Mouse (Mus musculus) forebrain, postnatal 0 days (tissue): Measurements from ENCODE around the gene Dzip1. TPM values are rescaled to one million over a fixed set of nuclear protein-coding genes. Genes with fewer than 3 reads are reported as not detected.

Experiments
- ATAC-seq: fragments of 200-750 bp; cut with Nextera tagmentation; 2 replicates; pipeline ENCODE4 v1.8.0; 2017; ENCODE audit warnings: mild to moderate bottlenecking, moderate library complexity
- DNase-seq: peaks from one replicate; pipeline ENCODE4 v3.0.0-alpha.2; 2015
- H3K27ac ChIP-seq: fragments of 300-500 bp; sonication (generic); 2 replicates; pipeline ENCODE4 v1.5.1; 2014; ENCODE audit warnings: low read depth, mild to moderate bottlenecking, antibody characterized with exemption, low read length, moderate library complexity, mixed read lengths
- H3K27me3 ChIP-seq: fragments of 300-500 bp; sonication (generic); 2 replicates; pipeline ENCODE4 v1.6.1; 2014; ENCODE audit warnings: mild to moderate bottlenecking, low read length, mixed read lengths; ENCODE audit not compliant: insufficient read depth
- H3K36me3 ChIP-seq: fragments of 300-500 bp; sonication (generic); 2 replicates; pipeline ENCODE4 v1.6.1; 2014; ENCODE audit warnings: mild to moderate bottlenecking, moderate library complexity; ENCODE audit not compliant: insufficient read depth
- H3K4me1 ChIP-seq: fragments of 300-500 bp; sonication (generic); 2 replicates; pipeline ENCODE4 v1.6.1; 2014; ENCODE audit warnings: antibody characterized with exemption; ENCODE audit not compliant: insufficient read depth
- H3K4me2 ChIP-seq: fragments of 300-500 bp; sonication (generic); 2 replicates; pipeline ENCODE4 v1.6.1; 2014; ENCODE audit warnings: low read depth, mild to moderate bottlenecking, moderate library complexity
- H3K4me3 ChIP-seq: fragments of 300-500 bp; sonication (generic); 2 replicates; pipeline ENCODE4 v1.5.1; 2014; ENCODE audit warnings: low read depth, low read length, mixed read lengths
- H3K9ac ChIP-seq: fragments of 300-500 bp; sonication (generic); 2 replicates; pipeline ENCODE4 v1.6.1; 2014; ENCODE audit warnings: mild to moderate bottlenecking
- H3K9me3 ChIP-seq: fragments of 300-500 bp; sonication (generic); 2 replicates; pipeline ENCODE4 v1.6.1; 2016; ENCODE audit warnings: low read length
- CTCF ChIP-seq: sonication (generic); IDR thresholded peaks from 2 replicates; pipeline ENCODE4 v1.5.1; 2016; ENCODE audit warnings: antibody characterized with exemption, control low read depth, low read depth
- WGBS: fragments of 180-500 bp; shearing (Covaris S2); extraction: QIAGEN DNeasy Blood & Tissue Kit; methylation state at CpG from one replicate; pipeline ENCODE4 v1.1.7; 2014; 5-methylcytosine and 5-hydroxymethylcytosine counted together
- polyA plus RNA-seq: library from polyadenylated mRNA; unstranded; fragments of >200 nt; fragmentation: Nextera tagmentation; extraction: Ambion mirVana; gene quantifications from 2 replicates; pipeline ENCODE4 v1.2.1, GENCODE M21; 2015
- total RNA-seq: library from RNA; depleted of rRNA; stranded (reverse); fragments of >200 nt; gene quantifications from 2 replicates; pipeline ENCODE4 v1.2.3, GENCODE M21; 2014

Gene Dzip1
- total and polyA plus RNA-seq, 2 experiments from 2014 or later, result 48.2 to 205 TPM

DNA sequence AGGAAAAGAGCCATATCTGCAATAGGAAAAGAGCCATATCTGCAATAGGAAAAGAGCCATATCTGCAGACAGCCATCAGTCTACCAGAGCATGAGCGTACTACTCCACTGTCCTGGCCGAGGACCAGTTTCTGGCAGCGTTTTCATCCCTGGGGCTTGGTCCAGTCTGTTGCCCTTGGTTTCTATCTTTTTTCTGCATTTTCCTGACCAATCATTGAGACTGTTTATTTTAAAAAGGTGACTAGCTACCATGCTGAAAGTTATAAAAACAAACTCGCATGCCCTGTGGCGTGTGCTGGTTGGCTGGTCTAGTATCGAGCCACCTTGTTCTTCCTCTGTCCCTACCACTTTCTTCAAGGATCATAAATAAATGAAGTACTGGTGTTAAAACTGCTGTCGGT lies 30.0 kb downstream of the Dzip1 start:
- Histone ChIP-seq H3K4me1 (no peaks in the 10 kb centered on the region), H3K9me3 (no peaks in the 10 kb centered on the region), H3K27me3 (no peaks in the 10 kb centered on the region), H3K36me3 (peaks cover 59% of the 10 kb centered on the region), H3K27ac (no peak overlapping the region), H3K4me2 (no peak overlapping the region), H3K4me3 (no peak overlapping the region), H3K9ac (no peak overlapping the region)
- ATAC-seq (no peak), DNase-seq (no peak)
- 89% methylated on average over 7 of the region's 7 CpGs for WGBS
- TF ChIP-seq CTCF, result no peak

DNA sequence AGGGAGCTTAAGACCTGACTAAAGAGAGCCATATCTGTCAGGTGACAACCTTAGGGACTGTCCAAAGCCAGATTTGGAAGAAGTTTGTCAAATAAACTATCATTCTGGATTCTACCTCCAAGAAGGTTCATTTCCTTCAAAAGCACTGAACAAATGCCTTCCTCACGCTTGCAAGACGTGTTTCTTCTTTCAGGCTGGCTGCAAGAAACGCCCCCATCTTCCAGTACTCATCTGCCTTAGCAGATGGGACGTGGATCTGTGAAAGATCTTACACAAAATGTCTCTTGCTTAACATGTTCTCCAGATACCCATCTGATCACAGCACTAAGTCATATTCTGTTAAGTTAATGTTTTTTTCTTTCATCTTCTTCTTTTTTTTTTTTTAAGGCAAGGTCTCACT lies 35.2 kb downstream of the Dzip1 start:
- H3K27ac ChIP-seq, result no peak overlapping the region
- H3K9me3 ChIP-seq, result no peaks in the 10 kb centered on the region
- no peaks in the 10 kb centered on the region for H3K4me1 ChIP-seq
- peaks cover 72% of the 10 kb centered on the region for H3K36me3 ChIP-seq
- 78% methylated on average over 4 of the region's 4 CpGs for WGBS
- no peaks in the 10 kb centered on the region for H3K27me3 ChIP-seq
- no peak overlapping the region for H3K4me2 ChIP-seq
- H3K9ac ChIP-seq, result no peak overlapping the region
- H3K4me3 ChIP-seq, result no peak overlapping the region
- peak; percentile 52 for DNase-seq
- peak; percentile 45; the same call in 1 of the 2 replicates for ATAC-seq
- no peak for TF ChIP-seq CTCF

DNA sequence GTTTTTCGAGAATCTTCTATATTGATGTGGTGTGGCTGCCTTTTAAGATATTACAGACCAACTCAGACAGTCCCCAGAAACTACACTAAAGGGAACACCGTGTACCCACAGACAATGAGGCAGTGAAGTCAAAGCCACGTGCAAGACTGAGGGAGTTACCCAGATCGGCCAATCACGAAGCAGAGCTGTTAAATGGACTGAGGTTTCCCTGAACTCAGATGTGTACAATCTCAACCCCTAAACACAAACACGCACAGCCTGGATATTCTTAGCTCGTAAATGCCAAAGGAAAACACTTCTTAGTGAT lies 41.1 kb downstream of the Dzip1 start:
- Histone ChIP-seq H3K36me3 (peaks cover 76% of the 10 kb centered on the region), H3K4me2 (no peak overlapping the region), H3K4me3 (no peak overlapping the region), H3K9ac (no peak overlapping the region), H3K9me3 (no peaks in the 10 kb centered on the region), H3K27ac (no peak overlapping the region), H3K4me1 (no peaks in the 10 kb centered on the region), H3K27me3 (no peaks in the 10 kb centered on the region)
- 74% methylated on average over 7 of the region's 7 CpGs for WGBS
- ATAC-seq (peak; percentile 48; the same call in 1 of the 2 replicates), DNase-seq (no peak)
- no peak for TF ChIP-seq CTCF

- Histone ChIP-seq H3K36me3 (peaks cover 76% of the 10 kb centered on the region), H3K9ac (no peak overlapping the region), H3K9me3 (no peaks in the 10 kb centered on the region), H3K4me2 (no peak overlapping the region), H3K4me1 (no peaks in the 10 kb centered on the region), H3K27me3 (no peaks in the 10 kb centered on the region), H3K4me3 (no peak overlapping the region), H3K27ac (no peak overlapping the region)
- 79% methylated on average over 18 of the region's 18 CpGs for WGBS
- TF ChIP-seq CTCF, result no peak
- DNase-seq, result no peak
- ATAC-seq, result no peak
These were observed 41.7 kb downstream of the Dzip1 start for GRCm38 (mm10) chr14:118883344-118884249.

DNA sequence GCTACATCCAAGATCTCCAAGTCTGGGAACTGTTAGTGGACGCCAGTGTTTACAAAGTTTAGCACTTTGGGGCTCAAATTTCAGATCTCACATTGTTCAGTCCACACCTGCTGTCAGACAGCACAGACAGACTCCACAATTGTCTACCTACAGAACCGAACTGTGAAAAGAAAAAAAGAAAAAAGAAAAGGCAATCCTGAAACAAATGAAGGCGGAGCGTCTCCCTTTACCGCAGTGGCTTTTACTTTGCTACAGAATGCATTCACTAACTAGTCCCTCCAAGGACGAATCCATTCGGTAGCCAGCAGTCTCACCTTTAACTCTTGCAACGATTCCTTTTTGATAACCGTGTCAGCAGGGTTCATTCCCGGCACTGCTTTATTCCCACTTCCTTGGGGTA lies 44.6 kb downstream of the Dzip1 start:
- no peak overlapping the region for H3K27ac ChIP-seq
- no peaks in the 10 kb centered on the region for H3K27me3 ChIP-seq
- DNase-seq (no peak), ATAC-seq (no peak)
- H3K4me2 ChIP-seq, result no peak overlapping the region
- no peaks in the 10 kb centered on the region for H3K9me3 ChIP-seq
- H3K4me3 ChIP-seq, result no peak overlapping the region
- WGBS, result 67% methylated on average over 10 of the region's 10 CpGs
- peaks cover 70% of the 10 kb centered on the region for H3K36me3 ChIP-seq
- no peaks in the 10 kb centered on the region for H3K4me1 ChIP-seq
- H3K9ac ChIP-seq, result no peak overlapping the region
- no peak for TF ChIP-seq CTCF

- H3K4me1 ChIP-seq, result no peaks in the 10 kb centered on the region
- H3K36me3 ChIP-seq, result peaks cover 73% of the 10 kb centered on the region
- H3K27ac ChIP-seq, result no peak overlapping the region
- no peaks in the 10 kb centered on the region for H3K9me3 ChIP-seq
- WGBS, result 87% methylated on average over 11 of the region's 11 CpGs
- no peak overlapping the region for H3K4me2 ChIP-seq
- DNase-seq (no peak), ATAC-seq (no peak)
- H3K27me3 ChIP-seq, result no peaks in the 10 kb centered on the region
- no peak overlapping the region for H3K4me3 ChIP-seq
- TF ChIP-seq CTCF, result no peak
- H3K9ac ChIP-seq, result no peak overlapping the region
These were observed 46.8 kb downstream of the Dzip1 start for GRCm38 (mm10) chr14:118878346-118878910.

DNA sequence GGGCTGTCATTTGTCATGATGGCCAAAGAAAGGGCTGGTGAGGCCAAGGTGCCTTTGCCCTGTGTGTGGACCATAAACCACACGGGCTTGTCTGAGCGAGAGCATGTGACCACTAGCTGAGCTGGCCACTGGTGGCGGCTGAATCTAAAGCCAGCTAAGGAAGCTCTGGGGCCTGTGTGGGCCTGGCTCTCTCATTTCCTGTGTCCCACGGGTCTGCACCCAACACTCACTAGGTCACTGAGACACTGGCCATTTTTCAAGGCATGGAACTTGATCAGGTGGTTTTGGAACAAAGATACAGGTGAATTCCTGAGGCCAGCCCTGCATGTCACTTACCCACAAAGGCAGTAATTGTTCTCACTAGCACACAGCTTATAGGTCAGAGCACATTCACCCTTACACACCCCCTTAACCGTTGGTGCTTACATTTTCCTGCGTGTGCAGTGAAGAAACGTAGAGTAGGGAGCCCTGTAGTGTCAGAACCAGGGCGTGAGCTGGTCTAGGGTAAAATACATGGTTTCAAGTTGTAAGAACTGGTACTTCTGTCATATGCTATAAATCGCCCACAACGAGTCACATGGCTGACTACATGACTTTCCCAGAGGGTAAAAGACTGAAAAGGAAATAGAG lies 50.4 kb downstream of the Dzip1 start:
- H3K4me2 ChIP-seq, result no peak overlapping the region
- no peak overlapping the region for H3K9ac ChIP-seq
- H3K9me3 ChIP-seq, result no peaks in the 10 kb centered on the region
- no peak overlapping the region for H3K4me3 ChIP-seq
- H3K27me3 ChIP-seq, result no peaks in the 10 kb centered on the region
- DNase-seq, result no peak
- WGBS, result 85% methylated on average over 10 of the region's 10 CpGs
- TF ChIP-seq CTCF, result no peak
- ATAC-seq, result no peak
- H3K4me1 ChIP-seq, result no peaks in the 10 kb centered on the region
- no peak overlapping the region for H3K27ac ChIP-seq
- peaks cover 64% of the 10 kb centered on the region for H3K36me3 ChIP-seq
